Mouse (Mus musculus) CH12.LX (cell line): ENCODE results near the gene Ilkap. TPM values are rescaled to one million over a fixed set of nuclear protein-coding genes. Genes with fewer than 3 reads are reported as not detected.

ENCODE experiments used
- DNase-seq: peaks from one replicate; pipeline ENCODE4 v3.0.0-alpha.2; 2013; ENCODE audit errors: extremely low read depth
- H3K27ac ChIP-seq: 2 replicates; pipeline ENCODE4 v1.5.1; 2012; ENCODE audit warnings: low read depth, mild to moderate bottlenecking, control low read depth, moderate library complexity; ENCODE audit not compliant: insufficient read depth
- H3K27me3 ChIP-seq: replicated peaks from 2 replicates; pipeline ENCODE3; 2012; ENCODE audit warnings: inconsistent platforms
- H3K36me3 ChIP-seq, 2 experiments: replicated peaks in 1 of 2; 2 replicates each; pipeline versions ENCODE3 to v1.6.1; 2012; ENCODE audit warnings: inconsistent platforms in 1 of 2, low read length in 1 of 2, mild to moderate bottlenecking in 1 of 2, mixed read lengths in 1 of 2, moderate library complexity in 1 of 2; ENCODE audit not compliant: control insufficient read depth in 1 of 2, insufficient read depth in 1 of 2
- H3K4me1 ChIP-seq, 2 experiments: 2 replicates each; pipeline ENCODE4 v1.6.1; 2012; ENCODE audit warnings: inconsistent platforms in 1 of 2, moderate library complexity in 1 of 2; ENCODE audit not compliant: insufficient read depth in 2 of 2, control insufficient read depth in 1 of 2
- H3K4me2 ChIP-seq: 2 replicates; pipeline ENCODE4 v1.6.1; 2012; ENCODE audit warnings: low read depth, mild to moderate bottlenecking, control low read depth; ENCODE audit not compliant: poor library complexity, insufficient read depth, severe bottlenecking
- H3K4me3 ChIP-seq, 3 experiments: fragments of 150-350 bp in 1 of 3; sonication (generic) in 1 of 3; replicated peaks in 1 of 3; 2 replicates each; pipeline versions ENCODE3 to v1.5.1; 2011 to 2012; ENCODE audit warnings: low read depth in 2 of 3, low read length in 2 of 3, mild to moderate bottlenecking in 2 of 3, moderate library complexity in 2 of 3, control low read depth in 1 of 3, improper control_type of control experiment in 1 of 3, inconsistent platforms in 1 of 3, mixed read lengths in 1 of 3; ENCODE audit not compliant: poor library complexity in 1 of 3
- H3K79me2 ChIP-seq: replicated peaks from 2 replicates; pipeline ENCODE4 v1.6.1; 2012; ENCODE audit warnings: mild to moderate bottlenecking, moderate library complexity; ENCODE audit not compliant: control insufficient read depth, poor library complexity, insufficient read depth, severe bottlenecking; ENCODE audit errors: extremely low read depth
- H3K9ac ChIP-seq: 2 replicates; pipeline ENCODE4 v1.6.1; 2012; ENCODE audit warnings: low read depth, mild to moderate bottlenecking, control low read depth, moderate library complexity; ENCODE audit not compliant: insufficient read depth
- H3K9me3 ChIP-seq: replicated peaks from 2 replicates; pipeline ENCODE3; 2012; ENCODE audit warnings: low read length, inconsistent platforms, mixed read lengths
- BHLHE40 ChIP-seq: IDR thresholded peaks from 2 replicates; pipeline ENCODE4 v1.6.1; 2011; ENCODE audit warnings: mild to moderate bottlenecking, low read depth, low read length, improper control_type of control experiment
- CHD2 ChIP-seq: IDR thresholded peaks from 2 replicates; pipeline ENCODE4 v1.6.1; 2011; ENCODE audit warnings: low read length, improper control_type of control experiment
- E2F4 ChIP-seq: IDR thresholded peaks from 2 replicates; pipeline ENCODE4 v1.6.1; 2011; ENCODE audit warnings: low read depth, low read length, improper control_type of control experiment; ENCODE audit not compliant: insufficient replicate concordance
- ELF1 ChIP-seq: IDR thresholded peaks from 2 replicates; pipeline ENCODE4 v1.6.1; 2014; ENCODE audit warnings: low read depth, mild to moderate bottlenecking, inconsistent platforms, low read length, improper control_type of control experiment
- ETS1 ChIP-seq: conservative IDR thresholded peaks from 2 replicates; pipeline ENCODE4 v1.6.1; 2012; ENCODE audit warnings: low read depth, mild to moderate bottlenecking, inconsistent platforms, low read length, improper control_type of control experiment, moderate library complexity
- HCFC1 ChIP-seq: IDR thresholded peaks from 2 replicates; pipeline ENCODE4 v1.6.1; 2012; ENCODE audit warnings: low read depth, mild to moderate bottlenecking, inconsistent platforms, low read length, improper control_type of control experiment
- IRF4 ChIP-seq: IDR thresholded peaks from 2 replicates; pipeline ENCODE4 v1.6.1; 2014; ENCODE audit warnings: low read depth, mild to moderate bottlenecking, inconsistent platforms, low read length, improper control_type of control experiment
- JUN ChIP-seq: IDR thresholded peaks from 2 replicates; pipeline ENCODE4 v1.6.1; 2011; ENCODE audit warnings: low read depth, mild to moderate bottlenecking, low read length, improper control_type of control experiment, moderate library complexity; ENCODE audit not compliant: insufficient read depth
- JUND ChIP-seq: conservative IDR thresholded peaks from 2 replicates; pipeline ENCODE4 v1.6.1; 2011; ENCODE audit warnings: low read depth, low read length, improper control_type of control experiment
- KAT2A ChIP-seq: IDR thresholded peaks from 2 replicates; pipeline ENCODE4 v1.6.1; 2012; ENCODE audit warnings: low read length, improper control_type of control experiment, inconsistent platforms; ENCODE audit not compliant: insufficient replicate concordance
- MAX ChIP-seq: IDR thresholded peaks from 2 replicates; pipeline ENCODE4 v1.6.1; 2011; ENCODE audit warnings: low read length, improper control_type of control experiment
- MAZ ChIP-seq: IDR thresholded peaks from 2 replicates; pipeline ENCODE4 v1.6.1; 2012; ENCODE audit warnings: low read depth, mild to moderate bottlenecking, inconsistent platforms, low read length, improper control_type of control experiment, moderate library complexity
- MEF2A ChIP-seq: IDR thresholded peaks from 2 replicates; pipeline ENCODE4 v1.6.1; 2014; ENCODE audit warnings: low read depth, mild to moderate bottlenecking, inconsistent platforms, low read length, improper control_type of control experiment, borderline replicate concordance
- MXI1 ChIP-seq: IDR thresholded peaks from 2 replicates; pipeline ENCODE4 v1.6.1; 2011; ENCODE audit warnings: mild to moderate bottlenecking, low read depth, low read length, improper control_type of control experiment
- MYC ChIP-seq: IDR thresholded peaks from 2 replicates; pipeline ENCODE4 v1.6.1; 2011; ENCODE audit warnings: low read depth, mild to moderate bottlenecking, improper control_type of control experiment, low read length
- NELFE ChIP-seq: IDR thresholded peaks from 2 replicates; pipeline ENCODE4 v1.6.1; 2011; ENCODE audit warnings: low read depth, low read length, improper control_type of control experiment
- NRF1 ChIP-seq: IDR thresholded peaks from 2 replicates; pipeline ENCODE4 v1.6.1; 2014; ENCODE audit warnings: low read depth, mild to moderate bottlenecking, inconsistent platforms, low read length, improper control_type of control experiment, moderate library complexity
- PAX5 ChIP-seq: IDR thresholded peaks from 2 replicates; pipeline ENCODE4 v1.6.1; 2012; ENCODE audit warnings: low read length, inconsistent platforms, mixed read lengths
- POLR2A ChIP-seq: IDR thresholded peaks from 2 replicates; pipeline ENCODE4 v1.6.1; 2011; ENCODE audit warnings: low read depth, mild to moderate bottlenecking, improper control_type of control experiment, low read length
- POLR2AphosphoS2 ChIP-seq: IDR thresholded peaks from 2 replicates; pipeline ENCODE4 v1.6.1; 2011; ENCODE audit warnings: low read depth, low read length, improper control_type of control experiment
- RAD21 ChIP-seq: IDR thresholded peaks from 2 replicates; pipeline ENCODE4 v1.6.1; 2011; ENCODE audit warnings: low read depth, mild to moderate bottlenecking, low read length, improper control_type of control experiment, moderate library complexity
- RCOR1 ChIP-seq: conservative IDR thresholded peaks from 2 replicates; pipeline ENCODE4 v1.6.1; 2012; ENCODE audit warnings: low read depth, mild to moderate bottlenecking, inconsistent platforms, low read length, improper control_type of control experiment
- SIN3A ChIP-seq: IDR thresholded peaks from 2 replicates; pipeline ENCODE4 v1.6.1; 2012; ENCODE audit warnings: low read length, improper control_type of control experiment, inconsistent platforms
- SMC3 ChIP-seq: IDR thresholded peaks from 2 replicates; pipeline ENCODE4 v1.6.1; 2011; ENCODE audit warnings: low read depth, low read length, improper control_type of control experiment
- TBP ChIP-seq: conservative IDR thresholded peaks from 2 replicates; pipeline ENCODE4 v1.6.1; 2011; ENCODE audit warnings: low read depth, low read length, improper control_type of control experiment
- TCF12 ChIP-seq: IDR thresholded peaks from 2 replicates; pipeline ENCODE4 v1.6.1; 2014; ENCODE audit warnings: low read depth, mild to moderate bottlenecking, inconsistent platforms, low read length, improper control_type of control experiment
- UBTF ChIP-seq: IDR thresholded peaks from 2 replicates; pipeline ENCODE4 v1.6.1; 2012; ENCODE audit warnings: low read depth, mild to moderate bottlenecking, inconsistent platforms, low read length, improper control_type of control experiment, moderate library complexity
- USF1 ChIP-seq: IDR thresholded peaks from 2 replicates; pipeline ENCODE4 v1.6.1; 2014; ENCODE audit warnings: low read depth, mild to moderate bottlenecking, inconsistent platforms, low read length, improper control_type of control experiment
- ZNF384 ChIP-seq: IDR thresholded peaks from 2 replicates; pipeline ENCODE4 v1.6.1; 2012; ENCODE audit warnings: low read depth, low read length, improper control_type of control experiment, inconsistent platforms
- dilution Hi-C: fragments of 300-500 bp; cut with MboI; formaldehyde crosslinking; loops from 2 replicates; pipeline ENCODE4 v1.14.3; 2020; ENCODE audit warnings: low sequenced_read_pairs; ENCODE audit not compliant: extremely low pct_unique_long_range_greater_than_20kb, extremely low pct_ligation_motif_present
- in situ Hi-C: fragments of 300-500 bp; cut with MboI; formaldehyde crosslinking; loops from 3 replicates; pipeline ENCODE4 v1.14.3; 2019; ENCODE audit warnings: low sequenced_read_pairs, low pct_ligation_motif_present, low pct_unique_long_range_greater_than_20kb, mixed read lengths
- polyA plus RNA-seq: library from polyadenylated mRNA; unstranded; fragments of >175 nt; gene quantifications from 2 replicates; pipeline ENCODE4 v1.2.1, GENCODE M21; 2012; ENCODE audit warnings: low read depth; ENCODE audit not compliant: insufficient read length
- total RNA-seq, 2 experiments: library from RNA; depleted of rRNA; stranded (reverse); fragments of 300-350 nt in 1 of 2; fragments of >200 nt in 1 of 2; gene quantifications; 2 replicates each; pipeline ENCODE4 v1.2.3; 2012 to 2014

Ilkap gene
- total RNA-seq (2012; rRNA removed) (77.9 and 98.8 TPM in 2 replicates), total RNA-seq (2014; rRNA removed) (79.1 and 100 TPM in 2 replicates), polyA plus RNA-seq (101 and 115 TPM in 2 replicates)

DNA sequence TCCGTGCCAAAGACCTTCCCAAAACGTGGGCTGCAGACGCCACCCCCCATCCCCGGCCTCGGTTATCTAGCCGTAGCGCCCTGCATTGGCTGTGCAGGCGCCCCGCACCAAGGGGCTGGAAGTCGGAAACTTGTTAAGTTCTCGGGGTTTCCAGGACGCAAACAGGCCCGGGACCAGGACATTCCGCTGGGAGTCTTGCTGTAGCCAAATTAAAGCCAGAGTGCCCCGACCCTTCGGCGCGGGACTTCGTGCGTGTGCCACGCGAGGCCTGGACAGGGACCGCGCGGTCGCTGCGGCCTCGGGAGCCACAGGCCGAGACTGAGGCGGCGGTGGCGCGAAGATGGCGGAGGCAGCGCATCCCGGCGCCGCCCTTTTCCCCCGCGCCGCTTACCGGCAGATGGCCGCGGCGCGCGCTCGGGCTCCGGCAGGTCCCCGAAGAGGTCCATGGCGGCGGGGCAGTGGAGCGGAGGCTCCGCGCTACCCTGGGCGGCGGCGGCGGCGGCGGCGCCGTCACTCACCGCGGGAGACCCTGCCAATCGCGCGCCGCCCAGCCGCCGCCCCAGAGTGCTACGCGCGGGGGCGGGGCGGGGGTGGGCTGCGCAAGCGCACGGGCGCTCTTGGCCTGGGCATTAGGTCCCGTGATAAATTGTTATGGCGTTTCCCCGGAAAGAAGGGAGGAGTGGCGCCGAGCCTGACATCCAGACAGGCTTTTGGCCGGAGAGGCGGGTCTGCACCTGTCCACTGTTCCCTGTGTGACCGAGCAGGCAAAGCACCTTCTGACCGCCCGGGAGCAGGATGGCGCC lies at the start of gene Ilkap:
TSS of gene Ilkap (minus strand) at position 556 of the 803 bp plus-strand sequence.
- in situ Hi-C loops, result no loop called here

DNA sequence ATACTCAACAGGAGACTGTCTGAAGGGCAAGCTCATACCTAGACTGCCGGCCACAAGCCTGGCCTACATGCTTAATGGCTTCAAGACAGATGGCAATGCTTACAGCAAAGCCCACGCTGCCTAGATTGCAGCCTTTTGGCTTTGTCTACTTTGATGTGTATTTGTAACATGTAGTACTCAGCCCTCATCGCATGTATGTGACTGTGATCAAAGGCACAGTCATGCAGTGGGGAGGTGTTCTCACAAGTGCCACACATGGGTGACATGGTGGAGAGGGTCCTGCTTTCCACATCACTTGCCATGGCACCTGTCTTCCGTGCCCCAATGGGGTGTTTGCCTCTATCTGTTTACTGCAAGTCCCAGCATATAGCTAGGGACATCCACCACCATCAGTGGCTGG lies 47.9 kb upstream of the Ilkap start:
- TF ChIP-seq NELFE (no peak), MXI1 (no peak), RAD21 (no peak), USF1 (no peak)
- Histone ChIP-seq H3K4me3 (no peak overlapping the region), H3K27me3 (no peaks in the 10 kb centered on the region), H3K4me2 (no peak overlapping the region), H3K36me3 (peaks cover 39 to 92% of the 10 kb centered on the region in 2 experiments), H3K27ac (no peak overlapping the region), H3K4me1 (peaks cover 7 to 19% of the 10 kb centered on the region in 2 experiments; a peak in 3 of 4 replicates), H3K79me2 (no peaks in the 10 kb centered on the region), H3K9ac (no peak overlapping the region), H3K9me3 (peaks cover 11% of the 10 kb centered on the region)
- no peak for DNase-seq
- in situ Hi-C loops, result no loop called here
- dilution Hi-C loops, result no loop called here

More for the DNA sequence above, at the start of gene Ilkap:
- dilution Hi-C loops, result no loop called here
- Histone ChIP-seq H3K9ac (peak within 1 kb of the TSS; percentile 79), H3K4me2 (peak within 1 kb of the TSS; percentile 76), H3K4me1 (peaks cover 12 to 52% of the 10 kb centered on the region in 2 experiments), H3K79me2 (peaks cover 44% of the 10 kb centered on the region), H3K4me3 (peak within 1 kb of the TSS; percentile 81 to 90 (median 88)), H3K36me3 (peaks cover 3 to 27% of the 10 kb centered on the region in 2 experiments), H3K27me3 (no peaks in the 10 kb centered on the region), H3K9me3 (peaks cover 5% of the 10 kb centered on the region), H3K27ac (peak within 1 kb of the TSS; percentile 16; the same call in 1 of the 2 replicates)
- peak; percentile 78 for DNase-seq
- TF ChIP-seq MYC (peak; percentile 18; the same call in 1 of the 2 replicates), ZNF384 (no peak), RAD21 (no peak), MAZ (no peak), USF1 (peak; percentile 47; the same call in 1 of the 2 replicates), SMC3 (no peak), RCOR1 (no peak), PAX5 (no peak), TBP (peak; percentile 54; the same call in 1 of the 2 replicates), NELFE (peak; percentile 85), POLR2A (peak; percentile 70), KAT2A (peak; percentile 59; the same call in 1 of the 2 replicates), SIN3A (peak; percentile 12; the same call in 1 of the 2 replicates), BHLHE40 (peak; percentile 87), JUND (no peak), E2F4 (no peak), MEF2A (peak; percentile 49; the same call in 1 of the 2 replicates), CHD2 (no peak), TCF12 (peak; percentile 87), NRF1 (peak; percentile 95), UBTF (peak; percentile 72; the same call in 1 of the 2 replicates), ETS1 (no peak), POLR2AphosphoS2 (no peak), IRF4 (0 out of 2 replicates have a peak, but pooled peaks have one; percentile 30), MAX (peak; percentile 53), ELF1 (peak; percentile 54; the same call in 1 of the 2 replicates), HCFC1 (peak; percentile 71), MXI1 (no peak; the same call in 1 of the 2 replicates), JUN (no peak)
